Mouse (Mus musculus) frontal cortex, adult (tissue): ENCODE data around the gene Cd164.

Experiments
- ATAC-seq: cut with Nextera tagmentation; 2 replicates; pipeline ENCODE4 v1.9.2; 2017; ENCODE audit warnings: mild to moderate bottlenecking, moderate library complexity, mixed read lengths; ENCODE audit not compliant: low TSS enrichment

The Cd164 gene

GRCm38 (mm10) chr10:41500941-41501340, 18.3 kb upstream of the Cd164 start:
- ATAC-seq = peak; percentile 60

GRCm38 (mm10) chr10:41504996-41505395, 14.2 kb upstream of the Cd164 start:
- peak; percentile 8; the same call in 1 of the 2 replicates for ATAC-seq

- peak; percentile 93 for ATAC-seq
These were observed 13.8 kb upstream of the Cd164 start for GRCm38 (mm10) chr10:41505446-41505845.

GRCm38 (mm10) chr10:41509160-41509559, 10.1 kb upstream of the Cd164 start:
- ATAC-seq = peak; percentile 15; the same call in 1 of the 2 replicates

GRCm38 (mm10) chr10:41514301-41514700, 4.9 kb upstream of the Cd164 start:
- no peak for ATAC-seq

- ATAC-seq = no peak
These were observed 4.3 kb upstream of the Cd164 start for GRCm38 (mm10) chr10:41514921-41515320.

GRCm38 (mm10) chr10:41518508-41518980, 670 bp upstream of the Cd164 start:
- peak; percentile 49 for ATAC-seq

GRCm38 (mm10) chr10:41519640-41520409, 611 bp downstream of the Cd164 start:
- peak; percentile 34 for ATAC-seq

GRCm38 (mm10) chr10:41520410-41520673, 1.1 kb downstream of the Cd164 start:
- no peak for ATAC-seq

GRCm38 (mm10) chr10:41523386-41523785, 4.2 kb downstream of the Cd164 start:
- ATAC-seq = no peak

- no peak for ATAC-seq
These were observed 6.5 kb downstream of the Cd164 start for GRCm38 (mm10) chr10:41525696-41526095.

GRCm38 (mm10) chr10:41529972-41530371, 10.8 kb downstream of the Cd164 start:
- ATAC-seq = no peak

GRCm38 (mm10) chr10:41535991-41536390, 16.8 kb downstream of the Cd164 start:
- no peak for ATAC-seq

GRCm38 (mm10) chr10:41536714-41537113, 17.5 kb downstream of the Cd164 start:
- no peak for ATAC-seq

GRCm38 (mm10) chr10:41537226-41537982, 18.2 kb downstream of the Cd164 start:
- ATAC-seq = no peak

- ATAC-seq = no peak
These were observed 18.7 kb downstream of the Cd164 start for GRCm38 (mm10) chr10:41537983-41538330.

GRCm38 (mm10) chr10:41538986-41539385, 19.8 kb downstream of the Cd164 start:
- ATAC-seq = no peak

GRCm38 (mm10) chr10:41542057-41542456, 22.8 kb downstream of the Cd164 start:
- no peak for ATAC-seq

GRCm38 (mm10) chr10:41543439-41543838, 24.2 kb downstream of the Cd164 start:
- no peak for ATAC-seq

GRCm38 (mm10) chr10:41543844-41544243, 24.6 kb downstream of the Cd164 start:
- ATAC-seq = no peak

- no peak for ATAC-seq
These were observed 25.4 kb downstream of the Cd164 start for GRCm38 (mm10) chr10:41544481-41545190.

- ATAC-seq = no peak
These were observed 26.1 kb downstream of the Cd164 start for GRCm38 (mm10) chr10:41545224-41545755.
